Mouse (Mus musculus) B cell, adult 2 months (primary cell): ENCODE results near the gene Eps8l1.
A peak's percentile ranks its signal among the peaks of the same experiment; 100 is the strongest.

Source experiments
- DNase-seq, 2 experiments: peaks; one replicate each; pipeline ENCODE4 v3.0.0; 2022

Eps8l1 gene

DNA sequence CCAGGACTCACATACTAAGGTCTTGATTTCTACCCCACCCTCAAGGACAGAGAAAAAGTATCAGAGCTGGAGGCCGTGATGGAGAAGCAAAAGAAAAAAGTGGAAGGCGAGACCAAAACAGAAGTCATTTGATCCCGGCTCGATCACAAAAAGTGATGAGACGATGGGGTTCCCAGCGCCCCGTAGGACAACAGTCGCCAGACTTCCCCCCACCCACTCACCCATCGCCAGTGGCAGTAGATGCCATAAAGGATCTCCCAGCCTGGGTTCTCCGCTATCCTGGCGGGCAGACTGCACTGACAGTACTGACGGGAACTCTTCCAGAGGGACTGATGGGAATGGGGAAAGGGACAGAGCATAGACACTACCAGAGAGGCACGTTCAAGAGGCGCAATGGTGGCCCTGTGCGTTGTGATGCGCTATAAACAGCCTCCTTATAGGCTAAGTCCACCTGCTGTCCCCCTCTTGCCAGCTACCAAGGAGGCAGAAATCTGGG lies 18.4 kb downstream of the Eps8l1 start:
- no peak for DNase-seq

GRCm38 (mm10) chr7:4479674-4480073 lies 19.2 kb downstream of the Eps8l1 start:
- DNase-seq, result peak; percentile 51 to 54

DNA sequence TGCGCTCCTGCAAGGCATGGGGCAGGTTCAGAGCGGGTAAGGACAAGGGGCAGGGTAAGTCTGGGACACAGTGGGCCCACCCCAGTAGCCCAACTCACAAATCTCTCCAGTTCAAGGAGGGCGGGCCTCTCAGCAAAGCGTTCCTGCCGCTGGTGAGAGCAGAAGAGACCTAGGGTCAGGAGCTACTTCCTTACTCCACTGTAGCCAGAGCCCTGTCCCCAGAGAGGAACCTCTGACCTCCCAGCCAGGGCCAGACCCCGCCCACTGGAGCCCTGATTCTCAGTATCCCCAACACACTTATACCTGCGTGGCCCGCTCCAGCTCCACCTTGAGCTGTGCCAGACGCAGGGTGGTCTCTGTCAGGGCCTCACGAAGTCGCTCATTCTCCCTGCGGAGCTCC lies 21.8 kb downstream of the Eps8l1 start:
- no peak for DNase-seq

DNA sequence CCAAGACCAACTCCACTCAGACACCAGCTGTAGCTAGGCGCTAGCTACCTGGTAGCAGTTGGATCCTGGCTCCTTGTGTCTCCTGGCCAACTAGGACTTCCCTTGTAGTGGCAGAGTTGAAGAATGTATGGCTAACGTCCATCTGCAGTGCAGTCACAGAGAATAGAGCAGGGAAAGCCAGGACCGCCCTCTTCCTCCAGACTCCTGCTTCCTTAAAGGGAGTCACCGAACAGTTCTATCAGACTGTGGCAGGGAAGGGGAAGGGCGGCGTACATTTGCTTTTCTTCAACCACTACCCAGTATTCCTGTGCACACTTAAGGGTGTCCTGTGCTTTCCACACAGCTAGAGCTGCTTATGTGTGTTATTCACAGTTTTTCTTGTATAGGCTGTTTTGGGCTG lies 30.8 kb downstream of the Eps8l1 start:
- no peak for DNase-seq

DNA sequence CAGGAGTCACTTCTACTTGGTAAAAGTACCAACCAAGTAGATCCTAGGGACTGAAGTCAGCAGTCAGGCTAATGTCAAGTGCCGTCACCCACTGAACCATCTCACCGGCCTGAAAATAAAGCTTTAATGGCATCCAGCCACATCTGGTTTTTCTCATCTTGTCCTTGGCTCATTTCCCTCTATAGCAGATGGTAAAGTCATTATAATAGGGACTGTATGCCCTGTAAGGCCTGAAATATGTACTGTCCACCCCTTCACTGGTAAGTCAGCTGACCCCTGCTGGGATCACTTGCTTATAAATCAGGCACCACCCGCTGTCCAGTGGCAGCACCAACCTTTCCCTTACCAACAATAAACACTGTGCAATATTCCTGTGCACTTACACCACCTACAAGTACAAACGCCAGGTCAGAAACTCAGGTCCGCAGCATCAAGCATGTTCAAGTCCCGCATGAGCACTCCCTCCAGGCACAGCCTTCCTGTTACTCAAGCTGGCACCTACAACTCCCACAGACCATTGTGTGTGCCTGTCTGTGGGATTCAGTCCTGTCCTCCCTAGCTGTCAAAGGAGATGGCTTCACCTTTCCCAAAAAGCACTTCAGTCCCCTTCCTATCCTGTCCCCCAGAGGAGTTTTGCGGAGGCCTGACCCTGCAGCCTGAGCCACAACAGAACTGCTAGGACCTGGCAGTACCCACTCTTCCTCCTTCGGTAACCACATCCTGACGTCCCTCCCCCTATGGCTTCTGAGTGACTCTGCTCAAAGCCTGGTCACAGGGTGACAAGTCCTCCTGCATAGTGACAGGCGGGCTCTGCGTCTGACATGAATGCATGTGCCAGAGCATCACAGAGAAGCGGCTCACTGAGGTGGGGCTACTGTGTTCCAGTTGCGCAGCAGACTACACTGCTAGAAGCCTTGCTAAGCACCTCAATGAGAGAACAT lies 32.1 kb downstream of the Eps8l1 start:
- DNase-seq, result peak in 1 of 2 experiments; percentile 33

DNA sequence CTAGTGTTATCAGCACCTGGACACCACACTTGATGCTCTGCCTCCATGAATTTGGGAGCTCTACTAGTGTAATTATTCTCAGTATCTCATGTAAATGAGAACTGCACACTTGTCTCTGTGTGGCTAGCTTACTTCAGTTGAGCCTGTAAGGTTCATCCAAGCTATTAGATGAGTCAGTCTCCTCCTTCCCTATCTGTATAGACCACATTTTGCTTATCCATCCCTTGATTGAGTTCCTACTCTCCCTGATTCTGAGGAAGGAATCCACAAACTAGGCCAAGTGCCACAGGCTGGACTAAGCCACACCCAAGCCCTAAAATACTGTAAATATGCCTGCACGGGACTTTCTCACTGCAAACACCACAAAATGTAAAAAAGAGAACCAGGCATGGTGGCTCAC lies 33.5 kb downstream of the Eps8l1 start:
- no peak for DNase-seq

- DNase-seq, result no peak
These were observed 36.0 kb downstream of the Eps8l1 start for GRCm38 (mm10) chr7:4496468-4496867.

DNA sequence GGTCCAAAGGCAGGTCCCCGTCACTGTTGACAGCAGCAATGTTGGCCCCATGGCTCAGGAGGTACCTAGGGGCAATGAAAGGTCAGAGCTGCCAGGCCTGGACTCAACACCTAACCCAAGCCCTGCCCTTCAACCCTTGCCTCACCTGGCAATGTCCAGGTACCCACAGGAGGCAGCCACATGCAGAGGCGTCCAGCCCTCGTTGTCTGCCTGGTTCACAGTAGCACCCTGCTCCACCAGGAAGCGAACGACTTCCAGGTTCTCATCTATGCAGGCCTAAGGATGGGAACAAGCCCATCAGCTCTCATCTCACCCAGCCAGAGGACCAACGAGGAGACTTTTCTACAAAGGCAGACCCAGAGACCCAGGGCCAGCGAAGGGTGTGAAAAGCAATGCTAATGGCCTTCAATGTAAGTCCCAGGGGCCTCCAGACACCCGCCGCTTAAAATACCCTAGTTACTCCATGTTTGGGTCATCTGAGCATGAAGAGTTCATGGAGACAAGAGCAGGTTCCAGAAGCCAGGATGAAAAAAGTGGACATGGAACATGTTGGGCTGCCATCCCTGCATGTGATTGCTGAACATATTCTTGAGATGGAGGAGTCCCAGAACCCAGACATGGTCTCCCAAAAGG lies 36.9 kb downstream of the Eps8l1 start:
- no peak for DNase-seq

- DNase-seq, result no peak
These were observed 37.8 kb downstream of the Eps8l1 start for GRCm38 (mm10) chr7:4498251-4498650.

DNA sequence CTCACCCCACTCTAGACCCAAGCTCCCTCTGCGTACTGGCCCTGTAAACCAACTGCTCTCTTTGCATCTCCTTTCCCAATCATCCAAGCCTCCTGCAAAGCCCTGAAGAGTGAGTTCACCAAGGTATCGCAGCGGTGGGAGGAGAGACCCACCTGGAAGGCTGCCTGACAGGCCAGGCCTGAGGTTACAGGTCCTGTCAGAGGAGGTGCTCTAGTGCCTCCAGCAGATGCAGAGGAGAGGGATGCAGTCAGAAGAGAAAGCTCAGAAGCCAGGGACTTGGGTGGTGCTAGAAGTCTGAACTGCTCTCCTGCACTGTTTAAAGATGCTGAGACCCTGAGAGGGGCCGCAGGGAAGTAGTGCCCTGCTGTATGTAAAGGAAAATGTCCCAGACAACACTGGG lies 38.6 kb downstream of the Eps8l1 start:
- no peak for DNase-seq

DNA sequence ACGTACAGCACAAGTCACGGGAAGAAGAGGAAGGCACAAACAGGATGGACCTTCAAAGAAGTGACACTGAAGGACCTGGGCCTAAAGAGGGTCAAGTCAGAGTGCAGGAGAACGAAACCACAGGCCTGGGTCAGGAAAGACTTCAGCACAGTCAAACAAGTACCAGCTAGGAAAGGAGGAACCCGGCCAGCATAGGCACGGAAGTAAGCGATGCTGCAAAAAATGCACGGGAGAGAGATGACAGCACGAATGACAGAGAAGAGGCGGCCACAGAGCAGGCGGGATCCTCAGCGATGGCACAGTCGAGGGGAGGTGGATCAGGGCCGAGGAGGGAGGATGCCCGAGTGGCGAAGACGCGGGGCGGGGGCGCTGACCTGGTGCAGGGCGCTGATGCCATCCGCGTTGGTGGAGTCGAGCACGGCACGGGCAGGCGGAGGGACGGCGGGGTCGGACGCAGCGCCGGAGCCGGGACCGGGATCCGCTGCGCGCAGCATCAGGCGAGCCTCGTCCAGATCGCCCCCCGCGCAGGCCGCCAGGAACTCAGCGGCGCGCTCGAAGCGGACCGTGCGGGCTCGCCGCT lies 40.5 kb downstream of the Eps8l1 start:
- DNase-seq, result peak; percentile 57 to 59

DNA sequence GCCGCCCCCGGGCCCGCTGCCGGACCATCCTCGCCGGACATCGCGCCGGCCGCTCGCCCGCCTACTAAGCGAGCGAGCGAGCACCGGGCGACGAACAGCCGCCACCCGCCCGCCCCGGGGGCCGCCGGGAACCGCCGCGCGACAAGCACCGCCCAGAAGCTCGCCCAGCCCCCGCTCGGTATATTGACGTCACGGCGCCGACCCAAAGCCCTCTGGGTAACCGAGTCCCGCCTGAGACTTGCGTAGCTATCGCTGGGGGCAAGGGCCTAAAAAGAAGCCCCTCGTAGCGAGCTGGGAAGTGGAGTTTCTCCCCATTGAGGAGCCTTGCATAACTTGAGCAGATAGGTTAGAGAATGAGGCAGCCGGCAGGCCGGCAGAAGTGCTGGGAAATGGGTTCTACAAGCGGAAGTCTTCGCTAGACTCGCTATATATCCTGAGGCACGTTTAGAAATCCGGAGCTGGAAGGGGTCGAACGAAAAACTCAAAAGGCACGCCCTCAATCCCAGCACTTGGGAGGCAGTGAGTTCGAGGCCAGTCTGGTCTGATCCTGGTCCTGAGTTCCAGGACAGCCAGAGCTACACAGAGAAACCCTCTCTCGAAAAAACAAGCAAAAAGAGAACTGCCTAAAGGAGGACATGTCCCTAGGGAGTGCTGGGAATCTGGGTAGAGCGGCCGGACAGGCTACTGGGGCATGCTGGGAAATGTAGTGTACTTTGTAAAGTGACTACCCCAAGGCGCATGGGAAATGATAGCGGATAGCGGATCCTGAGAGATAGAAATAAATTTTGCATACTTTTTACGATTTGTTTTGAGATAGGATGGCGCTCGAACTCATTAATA lies 41.3 kb downstream of the Eps8l1 start, which contains the start of gene Ppp1r12c:
Ppp1r12c (minus strand) TSS at position 123 of the 840 bp plus-strand sequence.
- peak; percentile 96 for DNase-seq

- DNase-seq, result no peak
These were observed 42.1 kb downstream of the Eps8l1 start for GRCm38 (mm10) chr7:4502421-4503090.

GRCm38 (mm10) chr7:4503100-4503499 lies 42.6 kb downstream of the Eps8l1 start:
- DNase-seq, result no peak

- no peak for DNase-seq
These were observed 43.4 kb downstream of the Eps8l1 start for GRCm38 (mm10) chr7:4503858-4504257.

- no peak for DNase-seq
These were observed 44.4 kb downstream of the Eps8l1 start for GRCm38 (mm10) chr7:4504646-4505435.

DNA sequence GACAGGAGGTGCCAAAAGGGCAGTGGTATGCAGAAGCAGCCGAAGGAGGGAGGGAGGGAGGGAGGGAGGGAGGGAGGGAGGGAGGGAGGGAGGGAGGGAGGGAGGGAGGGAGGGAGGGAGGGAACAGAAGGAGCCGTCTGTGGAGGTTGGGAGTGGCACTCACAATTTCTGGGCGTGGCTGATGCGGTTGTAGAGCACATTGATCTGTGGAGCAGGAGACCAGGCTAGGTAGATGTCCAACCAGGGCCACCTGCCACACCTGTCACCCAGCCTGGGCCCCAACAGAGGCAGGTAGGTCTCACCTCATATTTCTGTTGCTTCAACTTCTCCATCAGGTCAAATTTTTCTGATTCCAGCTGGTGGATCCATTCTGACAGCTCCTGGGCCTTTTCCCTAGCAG lies 46.7 kb downstream of the Eps8l1 start:
- no peak for DNase-seq

DNA sequence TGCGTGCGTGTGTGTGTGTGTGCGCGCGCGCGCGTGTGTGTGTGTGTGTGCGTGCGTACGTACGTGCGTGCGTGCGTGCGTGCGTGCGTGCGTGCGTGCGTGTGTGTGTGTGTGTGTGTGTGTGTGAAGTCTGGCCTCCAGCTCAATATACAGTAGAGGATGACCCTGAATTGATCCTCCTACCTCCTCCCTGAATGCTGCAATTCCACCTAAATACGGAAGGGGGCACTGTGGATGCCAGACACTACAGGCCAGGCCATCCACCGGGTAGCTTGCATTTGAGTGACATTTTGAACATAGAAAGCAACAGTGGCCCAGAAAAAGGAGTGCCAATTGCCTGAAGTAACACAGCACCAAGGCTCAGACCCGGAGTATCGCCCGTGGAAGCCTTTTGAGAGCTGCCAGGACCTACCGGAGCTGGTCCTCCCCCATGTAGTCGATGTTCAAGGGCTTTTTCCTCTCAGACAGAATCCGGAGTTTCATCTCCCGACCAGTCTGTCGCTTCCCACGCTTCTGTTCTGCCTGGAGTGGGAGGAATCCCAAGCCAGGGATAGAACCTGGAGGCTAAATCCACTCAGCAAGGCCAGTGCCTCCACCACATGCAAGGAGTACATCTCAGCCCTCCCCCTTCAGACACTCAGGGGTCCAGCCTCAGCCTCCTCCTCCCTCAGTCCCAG lies 47.7 kb downstream of the Eps8l1 start:
- DNase-seq, result no peak

DNA sequence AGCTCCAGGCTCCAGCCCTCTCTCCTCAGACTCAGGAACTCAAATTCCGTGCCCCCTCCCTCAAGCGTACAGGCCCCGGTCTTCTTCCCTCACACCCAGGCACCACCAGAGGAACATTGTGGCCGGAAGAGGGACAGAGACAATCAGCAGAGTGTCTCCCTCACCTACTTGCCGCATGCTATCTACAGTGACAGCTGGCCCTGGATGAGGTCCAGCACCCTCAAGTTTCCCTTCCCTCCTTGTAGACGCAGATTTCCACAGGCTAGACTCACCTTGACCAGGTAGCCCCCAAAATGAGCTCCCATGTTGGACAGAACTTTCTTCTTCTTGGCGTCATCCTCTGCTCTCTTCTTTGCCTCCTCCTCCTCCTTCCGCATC lies 48.3 kb downstream of the Eps8l1 start:
- no peak for DNase-seq

DNA sequence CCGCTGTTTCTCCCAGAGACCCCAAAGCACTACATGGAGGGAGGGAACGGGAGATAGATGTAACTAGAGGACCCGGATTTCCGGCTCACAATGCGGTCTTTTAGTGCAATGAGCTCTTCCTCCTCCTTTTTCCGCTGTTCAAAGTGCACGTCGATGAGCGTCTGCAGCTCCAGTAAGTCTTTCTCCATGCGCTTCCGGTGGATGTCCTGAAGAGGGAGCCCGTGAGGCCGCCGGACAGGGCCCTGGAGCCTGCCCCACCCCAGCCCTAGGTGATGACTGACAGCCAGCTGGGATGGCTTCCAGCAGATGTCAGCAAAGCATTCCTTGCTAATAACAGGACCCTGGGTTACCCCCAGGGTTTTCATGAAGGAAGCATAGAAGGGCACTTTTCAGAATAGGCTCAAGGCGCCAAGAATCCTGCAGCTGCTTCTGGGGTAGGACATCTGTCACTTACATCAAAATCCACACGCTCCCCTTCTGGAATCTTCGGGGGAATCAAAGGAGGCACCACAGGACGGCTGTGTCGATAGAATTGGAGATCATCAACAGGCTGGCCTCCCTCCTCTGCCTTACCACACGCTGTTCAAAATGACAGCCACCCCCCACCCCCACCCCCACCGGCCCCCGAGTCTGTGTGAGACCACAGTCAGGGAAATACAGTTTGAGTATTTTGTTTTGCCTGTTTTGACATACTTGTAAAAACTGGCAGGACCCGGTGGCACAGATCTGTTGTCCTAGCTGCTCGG lies 49.6 kb downstream of the Eps8l1 start:
- DNase-seq, result peak; percentile 73 to 74
